Mouse (Mus musculus): ENCODE results near the gene B830017H08Rik. TPM values are rescaled to one million over a fixed set of nuclear protein-coding genes. Genes with fewer than 3 reads are reported as not detected.

Gene B830017H08Rik
- total and polyA plus RNA-seq, 2 experiments from 2014 or later = 6.3 to 9.1 TPM

- Histone ChIP-seq H3K27ac (peak overlapping the region; percentile 86), H3K27me3 (ENCODE audit: insufficient read depth, low read length) (peaks cover 33% of the 10 kb centered on the region), H3K9me3 (ENCODE audit: low read length) (no peaks in the 10 kb centered on the region), H3K9ac (replicated peaks; ENCODE audit: low read length) (peak overlapping the region; percentile 78), H3K36me3 (ENCODE audit: insufficient read depth, low read length) (no peaks in the 10 kb centered on the region), H3K4me3 (ENCODE audit: low read length) (peak overlapping the region; percentile 63), H3K4me1 (ENCODE audit: insufficient read depth, low read length) (peaks cover 29% of the 10 kb centered on the region), H3K4me2 (ENCODE audit: low read depth, low read length) (peak overlapping the region; percentile 91)
- DNase-seq (ENCODE audit: low spot score) (peak; percentile 95), ATAC-seq (peak; percentile 85)
- WGBS = 2% methylated on average over 67 of the region's 73 CpGs
- TF ChIP-seq CTCF (IDR thresholded peaks at IDR 0.05; ENCODE audit: low read depth) = no peak
Measured at GRCm38 (mm10) chr16:17807192-17808009, 25.5 kb upstream of the B830017H08Rik start.

GRCm38 (mm10) chr16:17809125-17809524 is 23.8 kb upstream of the B830017H08Rik start:
- 62% methylated on average over 4 of the region's 4 CpGs for WGBS
- no peak overlapping the region for H3K9ac ChIP-seq (replicated peaks; ENCODE audit: low read length)
- TF ChIP-seq CTCF (IDR thresholded peaks at IDR 0.05; ENCODE audit: low read depth) = no peak
- H3K4me3 ChIP-seq (ENCODE audit: low read length) = no peak overlapping the region
- no peaks in the 10 kb centered on the region for H3K9me3 ChIP-seq (ENCODE audit: low read length)
- DNase-seq (ENCODE audit: low spot score) = no peak
- peaks cover 22% of the 10 kb centered on the region for H3K27me3 ChIP-seq (ENCODE audit: insufficient read depth, low read length)
- H3K4me2 ChIP-seq (ENCODE audit: low read depth, low read length) = no peak overlapping the region
- ATAC-seq = no peak
- peaks cover 19% of the 10 kb centered on the region; the same call in 1 of the 2 replicates for H3K4me1 ChIP-seq (ENCODE audit: insufficient read depth, low read length)
- H3K27ac ChIP-seq = no peak overlapping the region
- no peaks in the 10 kb centered on the region for H3K36me3 ChIP-seq (ENCODE audit: insufficient read depth, low read length)

DNA sequence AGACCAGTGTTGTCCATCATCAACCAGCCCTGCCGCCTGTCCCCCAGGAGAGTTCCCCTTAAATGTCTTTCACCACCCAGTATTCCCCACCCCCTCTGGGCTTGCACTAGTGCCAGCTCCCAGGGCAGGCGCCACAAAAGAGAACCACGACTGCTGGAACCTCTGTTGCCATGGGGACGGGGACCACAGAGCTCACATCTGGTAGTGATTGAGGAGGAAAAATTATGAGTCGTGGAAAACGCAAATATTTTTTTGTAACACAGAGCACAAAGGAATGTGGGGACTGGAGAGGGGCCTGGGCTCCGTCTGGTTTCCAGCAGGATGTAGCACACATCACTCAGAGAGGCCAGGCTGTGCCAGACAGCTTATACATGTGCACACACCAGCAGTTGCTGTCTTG is 23.2 kb upstream of the B830017H08Rik start:
- WGBS = 16% methylated on average over 7 of the region's 7 CpGs
- DNase-seq (ENCODE audit: low spot score) = peak; percentile 44
- Histone ChIP-seq H3K9ac (replicated peaks; ENCODE audit: low read length) (no peak overlapping the region), H3K4me3 (ENCODE audit: low read length) (no peak overlapping the region), H3K36me3 (ENCODE audit: insufficient read depth, low read length) (no peaks in the 10 kb centered on the region), H3K4me1 (ENCODE audit: insufficient read depth, low read length) (peaks cover 14% of the 10 kb centered on the region; the same call in 1 of the 2 replicates), H3K4me2 (ENCODE audit: low read depth, low read length) (no peak overlapping the region), H3K27ac (no peak overlapping the region), H3K27me3 (ENCODE audit: insufficient read depth, low read length) (peaks cover 16% of the 10 kb centered on the region), H3K9me3 (ENCODE audit: low read length) (no peaks in the 10 kb centered on the region)
- no peak for ATAC-seq
- TF ChIP-seq CTCF (IDR thresholded peaks at IDR 0.05; ENCODE audit: low read depth) = no peak

DNA sequence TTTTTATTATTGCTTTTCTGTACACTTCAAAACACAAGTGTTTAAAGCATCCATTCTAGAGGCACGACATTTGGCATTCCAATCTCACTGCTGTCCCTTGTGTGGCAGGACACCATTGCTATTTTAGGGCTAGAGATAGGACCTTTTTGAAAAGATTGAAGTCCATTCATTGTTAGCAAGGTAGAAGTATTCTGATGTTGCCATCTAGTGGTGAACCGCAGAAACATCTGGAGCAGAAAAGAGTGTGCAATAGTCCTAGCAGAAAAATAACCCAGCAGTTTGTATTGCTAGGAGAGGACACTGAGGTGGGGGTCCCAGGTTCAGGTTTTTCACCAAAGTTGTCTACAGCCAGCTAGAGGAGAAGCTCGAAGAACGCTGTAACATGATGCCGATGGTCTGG is 20.8 kb upstream of the B830017H08Rik start:
- H3K9ac ChIP-seq (replicated peaks; ENCODE audit: low read length) = no peak overlapping the region

DNA sequence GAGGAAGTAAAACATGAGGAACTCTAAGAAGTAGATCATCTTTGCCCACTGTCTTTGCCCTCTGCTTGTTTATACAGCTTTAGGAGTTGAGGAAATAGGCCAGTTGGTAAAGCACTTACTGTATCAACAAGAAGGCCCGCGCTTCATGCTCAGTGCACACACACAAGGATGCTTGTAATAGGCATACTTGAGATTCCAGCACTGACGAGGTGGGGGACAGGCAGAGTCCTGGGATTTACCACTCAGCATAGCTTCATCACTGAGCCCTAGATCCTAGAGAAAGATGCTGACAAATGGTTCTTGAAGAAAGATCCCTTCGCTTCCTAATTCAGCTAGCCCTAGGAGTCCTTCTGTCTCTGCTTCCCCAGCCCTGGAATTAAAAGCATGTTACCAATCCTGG is 19.7 kb upstream of the B830017H08Rik start:
- Histone ChIP-seq H3K27ac (no peak overlapping the region), H3K9ac (replicated peaks; ENCODE audit: low read length) (no peak overlapping the region), H3K36me3 (ENCODE audit: insufficient read depth, low read length) (no peaks in the 10 kb centered on the region), H3K4me1 (ENCODE audit: insufficient read depth, low read length) (peaks cover 18% of the 10 kb centered on the region; the same call in 1 of the 2 replicates), H3K4me2 (ENCODE audit: low read depth, low read length) (no peak overlapping the region), H3K9me3 (ENCODE audit: low read length) (no peaks in the 10 kb centered on the region), H3K4me3 (ENCODE audit: low read length) (no peak overlapping the region), H3K27me3 (ENCODE audit: insufficient read depth, low read length) (0 out of 2 replicates have a peak, but pooled peaks cover 4% of the 10 kb centered on the region)
- WGBS = 69% methylated on average over 4 of the region's 4 CpGs
- TF ChIP-seq CTCF (IDR thresholded peaks at IDR 0.05; ENCODE audit: low read depth) = no peak
- no peak for ATAC-seq
- no peak for DNase-seq (ENCODE audit: low spot score)

More for the DNA sequence above, 20.8 kb upstream of the B830017H08Rik start:
- Histone ChIP-seq H3K9me3 (ENCODE audit: low read length) (no peaks in the 10 kb centered on the region), H3K36me3 (ENCODE audit: insufficient read depth, low read length) (no peaks in the 10 kb centered on the region), H3K4me3 (ENCODE audit: low read length) (no peak overlapping the region), H3K4me2 (ENCODE audit: low read depth, low read length) (no peak overlapping the region), H3K27ac (no peak overlapping the region), H3K27me3 (ENCODE audit: insufficient read depth, low read length) (0 out of 2 replicates have a peak, but pooled peaks cover 4% of the 10 kb centered on the region), H3K4me1 (ENCODE audit: insufficient read depth, low read length) (peaks cover 21% of the 10 kb centered on the region; the same call in 1 of the 2 replicates)
- ATAC-seq (no peak), DNase-seq (ENCODE audit: low spot score) (peak; percentile 75)
- TF ChIP-seq CTCF (IDR thresholded peaks at IDR 0.05; ENCODE audit: low read depth) = peak; percentile 85
- WGBS = 7% methylated on average over 5 of the region's 5 CpGs

DNA sequence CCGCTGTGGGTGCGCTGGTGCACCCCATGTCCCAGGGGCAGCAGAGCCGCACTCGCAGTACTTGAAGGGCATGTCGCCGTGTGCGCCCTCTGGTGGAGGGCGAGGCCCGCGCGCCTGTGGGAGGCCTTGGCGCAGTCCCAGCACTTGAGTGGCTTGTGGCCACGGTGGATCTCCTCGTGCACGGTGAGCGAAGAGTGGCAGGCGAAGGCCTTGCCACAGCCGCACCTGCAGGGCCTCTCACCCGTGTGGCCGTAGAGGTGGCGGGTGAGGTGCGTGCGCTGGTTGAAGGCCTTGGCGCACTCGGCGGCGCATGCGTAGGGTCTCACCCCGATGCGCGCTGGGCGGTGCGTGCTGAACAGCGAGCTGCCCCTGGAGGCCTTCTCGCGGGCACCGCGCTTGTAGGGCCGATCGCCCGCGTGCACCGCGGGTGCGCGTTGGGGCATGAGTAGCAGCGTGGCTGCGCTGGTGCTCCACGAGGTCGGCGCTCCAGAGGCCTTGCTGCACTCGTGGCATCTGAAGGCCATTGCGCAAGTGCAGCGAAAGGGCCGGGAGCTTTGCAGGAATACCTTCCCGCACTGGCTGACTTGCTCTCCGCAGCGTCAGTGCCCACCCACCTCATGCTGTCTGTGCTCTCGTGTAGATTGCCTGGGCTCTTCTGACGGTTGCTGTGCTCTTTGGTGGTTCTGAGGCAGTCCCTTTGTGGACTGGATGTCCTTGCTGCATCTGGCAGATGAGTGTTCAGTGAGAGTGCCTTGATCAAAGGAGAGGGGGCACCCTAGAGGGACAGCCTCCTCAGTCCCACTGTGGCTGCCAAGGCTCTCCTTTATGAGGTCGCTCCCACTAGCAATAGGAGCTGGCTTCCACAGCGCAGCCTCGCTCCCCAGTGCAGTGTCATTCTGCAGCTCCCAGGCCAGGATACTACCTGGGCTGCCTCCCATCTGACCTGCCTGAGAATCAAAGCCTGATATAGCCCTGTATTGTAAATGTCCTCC is 17.2 kb upstream of the B830017H08Rik start:
- peak overlapping the region; percentile 60 for H3K27ac ChIP-seq
- H3K4me2 ChIP-seq (ENCODE audit: low read depth, low read length) = peak overlapping the region; percentile 76
- H3K4me1 ChIP-seq (ENCODE audit: insufficient read depth, low read length) = 0 out of 2 replicates have a peak, but pooled peaks cover 13% of the 10 kb centered on the region
- H3K9ac ChIP-seq (replicated peaks; ENCODE audit: low read length) = peak overlapping the region; percentile 55
- ATAC-seq (peak; percentile 86), DNase-seq (ENCODE audit: low spot score) (peak; percentile 81)
- no peaks in the 10 kb centered on the region for H3K36me3 ChIP-seq (ENCODE audit: insufficient read depth, low read length)
- H3K4me3 ChIP-seq (ENCODE audit: low read length) = peak overlapping the region; percentile 38
- no peaks in the 10 kb centered on the region for H3K9me3 ChIP-seq (ENCODE audit: low read length)
- under 1% methylated on average over 61 of the region's 63 CpGs for WGBS
- 0 out of 2 replicates have a peak, but pooled peaks cover 4% of the 10 kb centered on the region for H3K27me3 ChIP-seq (ENCODE audit: insufficient read depth, low read length)
- TF ChIP-seq CTCF (IDR thresholded peaks at IDR 0.05; ENCODE audit: low read depth) = peak; percentile 95

All from hindbrain, postnatal 0 days (tissue).